Mouse (Mus musculus) gastrocnemius, adult 8-10 months (tissue): ENCODE measurements at regions not wholly inside any gene's neighbourhood (a gene's known extent, or its start where the extent isn't known, plus 50 kb on each side); places are given as distances from the start of the nearest gene placed in this dataset.

ENCODE experiments used
- DNase-seq, 2 experiments: peaks; one replicate each; pipeline ENCODE4 v3.0.0; 2022; ENCODE audit warnings: low spot score in 2 of 2

DNA sequence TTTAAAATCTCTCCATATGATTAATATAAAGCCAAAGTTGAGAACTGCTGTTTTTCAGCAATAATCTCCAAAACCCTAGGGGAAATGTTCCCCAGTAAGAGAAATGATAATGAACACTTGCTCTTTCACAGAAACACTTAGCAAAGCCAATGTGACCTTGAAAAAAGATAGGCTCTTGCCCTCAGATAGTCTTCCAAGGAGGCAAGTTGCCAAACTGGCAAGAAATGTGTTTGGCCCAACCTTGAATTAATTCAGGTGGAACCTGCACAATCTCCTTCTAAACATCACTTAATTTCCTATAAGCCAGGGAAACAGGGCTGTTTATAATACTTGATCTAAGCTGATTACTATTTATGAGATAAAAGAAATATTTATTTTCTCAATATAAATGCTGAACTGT is 244.0 kb upstream of the Gnaz start:
- DNase-seq = no peak

DNA sequence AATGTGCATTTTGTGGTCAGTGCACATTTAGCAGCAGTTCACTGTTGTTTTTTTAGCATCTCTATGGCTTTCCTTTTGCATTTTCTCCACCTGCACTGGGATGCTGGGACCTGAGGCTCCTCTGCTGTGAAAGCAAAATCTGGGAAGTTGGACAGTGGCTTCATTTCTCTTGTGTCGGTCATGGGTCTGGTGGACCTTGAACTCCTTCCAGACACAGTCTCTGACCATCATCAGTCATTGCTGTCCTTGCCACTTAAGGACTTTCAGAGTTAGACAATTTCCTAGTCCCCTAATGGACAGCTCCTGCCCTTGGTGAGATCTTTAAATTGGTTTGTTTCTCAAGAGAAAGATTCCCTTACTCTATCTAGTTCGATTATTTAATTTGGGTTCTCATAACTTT is 217.5 kb upstream of the Gnaz start:
- DNase-seq = no peak

DNA sequence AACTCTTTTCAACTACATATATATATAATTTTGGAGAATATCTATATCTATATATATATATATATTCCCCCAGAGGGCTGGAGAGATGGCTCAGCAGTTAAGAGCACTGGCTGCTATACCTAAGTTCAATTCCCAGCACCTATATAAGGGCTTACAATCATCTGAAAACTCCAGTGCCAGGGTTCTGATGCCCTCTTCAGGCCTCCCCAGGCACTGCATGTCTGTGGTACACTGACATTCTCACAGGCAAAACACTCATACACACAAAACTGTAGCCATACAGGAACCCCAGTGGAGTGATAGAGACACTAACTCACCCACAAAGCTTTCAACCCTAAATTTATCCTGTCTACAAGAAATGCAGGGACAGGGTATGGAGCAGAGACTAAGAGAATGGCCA is 216.1 kb upstream of the Gnaz start:
- DNase-seq = no peak

DNA sequence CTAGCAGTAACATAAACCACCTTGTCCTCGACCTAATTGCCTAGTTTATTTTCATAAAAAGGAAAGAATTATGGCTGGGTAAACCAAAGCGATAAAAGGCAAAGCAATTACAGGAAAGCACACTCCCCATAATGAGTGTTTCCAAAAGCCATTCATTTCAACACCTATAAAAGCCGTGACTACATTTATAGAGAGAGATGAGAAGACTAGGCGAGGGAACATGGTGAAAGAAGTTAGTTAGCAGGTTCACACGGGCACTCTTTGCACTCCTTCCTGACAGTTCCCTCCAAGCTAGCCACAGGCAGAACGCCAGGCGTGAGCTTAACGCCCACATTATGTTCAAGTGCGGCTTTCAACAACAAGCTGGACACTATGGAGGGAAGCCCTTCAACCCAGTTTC is 206.2 kb upstream of the Gnaz start:
- no peak for DNase-seq

DNA sequence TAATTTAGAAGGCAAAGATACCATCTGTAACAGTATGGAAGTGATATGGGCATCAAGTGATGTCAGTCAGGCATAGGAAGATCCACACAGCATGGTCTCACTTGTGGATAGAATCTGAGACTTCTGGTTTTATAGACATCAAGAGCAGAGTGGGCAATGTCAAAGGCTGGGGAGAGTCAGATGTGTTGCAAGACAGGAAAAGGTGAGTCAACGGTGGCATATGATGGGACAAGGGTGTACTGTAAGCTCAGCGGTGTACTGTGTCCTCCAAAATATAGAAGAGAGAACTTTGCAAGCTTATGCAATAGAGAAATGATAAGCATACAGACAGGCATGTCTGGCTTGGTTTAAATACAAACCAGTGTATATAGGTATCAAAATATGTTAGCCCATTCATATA is 177.7 kb upstream of the Gnaz start:
- no peak for DNase-seq

DNA sequence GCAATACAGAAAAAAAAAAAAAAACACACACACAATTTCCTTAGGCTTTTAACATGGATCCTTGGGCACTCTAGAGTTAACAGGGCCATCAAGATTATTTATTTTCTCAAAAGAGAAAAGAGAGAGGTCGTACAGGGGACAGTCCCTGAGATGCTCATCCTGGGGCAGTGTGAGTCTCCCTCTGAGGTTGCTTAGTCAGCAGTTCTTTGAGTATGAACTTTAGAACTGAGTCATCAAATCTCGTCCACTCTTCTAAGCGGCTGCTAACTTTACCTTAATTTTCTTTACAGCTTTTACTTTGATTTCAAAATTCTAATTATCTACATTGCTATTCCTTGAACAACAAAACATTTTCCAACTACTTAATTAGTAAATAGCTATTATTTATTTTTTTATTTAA is 177.0 kb upstream of the Gnaz start:
- no peak for DNase-seq

DNA sequence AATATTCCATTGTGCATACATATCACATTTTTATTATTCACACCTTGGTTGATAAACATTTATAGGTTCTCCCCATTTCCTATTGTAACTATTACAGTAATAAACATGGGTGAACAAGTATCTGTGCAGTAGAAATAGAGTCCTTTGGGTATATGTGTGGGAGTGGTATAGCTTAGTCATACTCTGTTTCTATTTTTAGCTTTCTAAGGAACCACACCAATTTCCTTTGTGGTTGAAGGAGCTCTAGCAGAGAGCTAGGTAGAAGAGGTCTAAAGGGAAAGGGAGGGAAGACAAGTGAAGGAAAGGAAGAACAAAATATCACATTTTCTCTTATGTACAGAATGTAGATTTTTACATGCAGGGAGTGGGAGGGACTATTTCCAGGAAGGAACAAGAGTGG is 143.6 kb upstream of the Gnaz start:
- no peak for DNase-seq

DNA sequence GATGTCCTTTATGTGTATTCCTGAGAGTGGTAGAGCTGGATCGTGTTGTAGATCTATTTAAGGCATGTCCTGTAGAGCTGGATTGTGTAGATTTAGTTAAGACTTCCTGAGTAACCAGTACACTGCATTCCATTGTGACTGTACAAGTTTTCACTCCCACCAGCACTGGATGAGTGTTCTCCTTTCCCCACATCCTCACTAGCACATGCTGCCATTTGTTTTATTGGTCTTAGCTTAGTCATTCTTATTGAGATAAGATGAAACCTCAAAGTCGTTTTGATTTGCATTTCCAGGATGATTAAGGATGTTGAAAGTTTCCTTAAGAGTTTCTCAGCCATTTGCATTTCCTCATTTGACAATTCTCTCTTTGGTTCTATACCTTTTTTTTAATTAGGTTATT is 132.6 kb upstream of the Gnaz start:
- DNase-seq = no peak

DNA sequence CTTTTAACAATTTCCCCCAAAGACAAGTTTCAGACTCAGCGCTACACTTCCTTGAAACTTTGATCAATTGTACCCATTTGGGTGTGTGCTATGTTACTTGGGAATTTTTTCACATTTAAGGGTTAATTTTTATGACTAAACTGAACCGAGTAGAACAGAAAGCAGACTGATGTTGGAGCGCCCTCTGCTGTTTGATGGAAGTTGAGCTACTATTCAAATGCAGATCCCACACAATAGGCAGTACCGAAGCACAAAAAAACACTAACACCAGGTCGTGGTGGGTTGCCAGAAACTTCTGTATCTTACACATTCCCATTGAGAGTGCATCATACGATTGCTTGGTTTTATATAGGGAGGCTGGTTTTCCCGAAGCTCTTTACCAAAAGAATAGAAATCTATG is 118.6 kb upstream of the Gnaz start:
- DNase-seq = peak in 1 of 2 experiments; percentile 4

DNA sequence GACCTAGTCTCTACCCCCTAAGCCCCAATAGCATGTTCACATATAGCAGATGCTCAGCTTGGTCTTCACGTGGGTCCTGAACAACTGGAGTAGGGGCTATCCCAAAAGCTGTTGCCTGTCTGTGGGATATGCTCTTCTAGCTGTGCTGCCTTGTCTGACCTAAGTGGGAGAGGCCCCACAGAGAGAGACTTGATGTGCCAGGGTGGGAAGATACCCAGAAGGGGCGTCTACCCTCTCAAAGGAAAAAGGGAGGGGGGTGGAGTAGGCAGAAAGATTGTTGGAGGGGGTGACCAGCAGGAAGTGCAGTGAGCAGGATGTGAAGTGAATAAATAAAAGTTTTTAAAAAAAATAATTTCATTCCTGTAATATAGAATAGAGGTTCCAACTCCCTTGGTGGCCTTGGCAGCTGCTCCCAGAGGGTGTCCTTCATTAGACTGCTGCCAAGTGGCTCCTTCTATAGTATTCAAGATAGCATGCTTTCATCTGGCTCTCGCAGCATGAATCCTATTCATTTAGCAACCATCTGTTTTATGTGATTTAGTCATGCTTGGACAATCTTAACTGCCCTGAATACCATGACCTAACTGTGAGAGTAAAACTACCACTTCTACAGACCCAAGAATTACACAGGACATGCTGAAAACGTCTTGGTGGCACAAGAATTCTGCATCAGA is 111.8 kb upstream of the Gnaz start:
- no peak for DNase-seq
